Mouse (Mus musculus): ENCODE measurements around the gene Dlx3. TPM values are rescaled to one million over a fixed set of nuclear protein-coding genes. Genes with fewer than 3 reads are reported as not detected.

Gene Dlx3
- polyA plus RNA-seq, 1 experiment from 2014 or later = 0.38 TPM

- 62% methylated on average over 6 of the region's 6 CpGs for WGBS
- no peaks in the 10 kb centered on the region for H3K4me1 ChIP-seq (ENCODE audit: control insufficient read depth, insufficient read depth, low read length)
- H3K4me3 ChIP-seq (replicated peaks; ENCODE audit: low read depth, low read length) = no peak overlapping the region
- DNase-seq (no peak), ATAC-seq (ENCODE audit: low FRiP score, low TSS enrichment) (no peak)
- no peak overlapping the region for H3K9ac ChIP-seq (replicated peaks; ENCODE audit: low read length)
- H3K36me3 ChIP-seq (ENCODE audit: control insufficient read depth, insufficient read depth, low read length) = no peaks in the 10 kb centered on the region
- no peaks in the 10 kb centered on the region for H3K9me3 ChIP-seq (ENCODE audit: control insufficient read depth, low read length)
- no peak overlapping the region for H3K27ac ChIP-seq (replicated peaks; ENCODE audit: low read depth, low read length)
- H3K4me2 ChIP-seq (ENCODE audit: low read length) = no peak overlapping the region
- no peaks in the 10 kb centered on the region for H3K27me3 ChIP-seq (ENCODE audit: control insufficient read depth, insufficient read depth, low read length)
Observed at GRCm38 (mm10) chr11:95097889-95098288, 22.0 kb upstream of the Dlx3 start.

DNA sequence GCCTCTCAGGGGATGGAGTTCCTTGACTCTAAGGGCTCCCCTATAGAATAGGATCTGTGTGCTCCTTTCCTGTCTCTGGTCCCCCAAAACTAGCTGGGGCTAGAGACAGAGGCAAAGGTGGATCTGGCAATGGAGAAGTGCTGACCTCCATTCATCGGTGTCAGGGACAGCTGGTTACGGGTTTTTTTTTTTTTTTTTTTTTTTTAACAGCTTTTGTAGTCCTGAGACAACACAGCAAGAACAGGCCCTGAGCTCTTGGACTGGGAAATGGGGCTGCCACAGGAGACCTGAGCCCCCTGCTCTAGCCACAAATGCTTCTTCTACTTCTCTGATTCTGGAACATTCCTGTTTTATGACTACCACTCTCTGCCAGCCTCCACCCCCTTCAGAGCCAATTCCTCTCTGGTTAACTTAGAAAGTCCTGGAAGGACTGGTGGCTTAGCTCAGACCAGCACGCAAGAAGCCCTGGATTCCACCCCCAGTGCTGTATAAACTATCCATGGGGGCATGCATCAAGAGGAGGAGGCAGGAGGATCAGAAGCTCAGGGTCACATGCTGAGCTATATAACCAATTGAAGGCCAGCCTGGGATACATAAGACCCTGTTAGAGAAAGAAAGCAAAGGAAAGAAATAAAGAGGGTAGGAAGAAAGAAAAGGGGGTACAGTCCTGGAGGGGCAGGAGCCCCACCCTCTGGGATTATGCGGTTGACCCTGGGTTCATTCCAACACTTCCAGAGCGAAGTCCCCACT is 21.4 kb upstream of the Dlx3 start:
- Histone ChIP-seq H3K27ac (replicated peaks; ENCODE audit: low read depth, low read length) (no peak overlapping the region), H3K27me3 (ENCODE audit: control insufficient read depth, insufficient read depth, low read length) (no peaks in the 10 kb centered on the region), H3K4me3 (replicated peaks; ENCODE audit: low read depth, low read length) (no peak overlapping the region), H3K4me1 (ENCODE audit: control insufficient read depth, insufficient read depth, low read length) (no peaks in the 10 kb centered on the region), H3K9me3 (ENCODE audit: control insufficient read depth, low read length) (no peaks in the 10 kb centered on the region), H3K4me2 (ENCODE audit: low read length) (no peak overlapping the region), H3K9ac (replicated peaks; ENCODE audit: low read length) (no peak overlapping the region), H3K36me3 (ENCODE audit: control insufficient read depth, insufficient read depth, low read length) (no peaks in the 10 kb centered on the region)
- 83% methylated on average over 5 of the region's 5 CpGs for WGBS
- no peak for DNase-seq
- no peak for ATAC-seq (ENCODE audit: low FRiP score, low TSS enrichment)

- H3K9me3 ChIP-seq (ENCODE audit: control insufficient read depth, low read length) = no peaks in the 10 kb centered on the region
- DNase-seq = no peak
- 39% methylated on average over 3 of the region's 3 CpGs for WGBS
- no peaks in the 10 kb centered on the region for H3K27me3 ChIP-seq (ENCODE audit: control insufficient read depth, insufficient read depth, low read length)
- H3K36me3 ChIP-seq (ENCODE audit: control insufficient read depth, insufficient read depth, low read length) = no peaks in the 10 kb centered on the region
- no peak overlapping the region for H3K4me2 ChIP-seq (ENCODE audit: low read length)
- no peaks in the 10 kb centered on the region for H3K4me1 ChIP-seq (ENCODE audit: control insufficient read depth, insufficient read depth, low read length)
- H3K27ac ChIP-seq (replicated peaks; ENCODE audit: low read depth, low read length) = no peak overlapping the region
- no peak for ATAC-seq (ENCODE audit: low FRiP score, low TSS enrichment)
- no peak overlapping the region for H3K9ac ChIP-seq (replicated peaks; ENCODE audit: low read length)
- no peak overlapping the region for H3K4me3 ChIP-seq (replicated peaks; ENCODE audit: low read depth, low read length)
Observed at GRCm38 (mm10) chr11:95100393-95100792, 19.5 kb upstream of the Dlx3 start.

DNA sequence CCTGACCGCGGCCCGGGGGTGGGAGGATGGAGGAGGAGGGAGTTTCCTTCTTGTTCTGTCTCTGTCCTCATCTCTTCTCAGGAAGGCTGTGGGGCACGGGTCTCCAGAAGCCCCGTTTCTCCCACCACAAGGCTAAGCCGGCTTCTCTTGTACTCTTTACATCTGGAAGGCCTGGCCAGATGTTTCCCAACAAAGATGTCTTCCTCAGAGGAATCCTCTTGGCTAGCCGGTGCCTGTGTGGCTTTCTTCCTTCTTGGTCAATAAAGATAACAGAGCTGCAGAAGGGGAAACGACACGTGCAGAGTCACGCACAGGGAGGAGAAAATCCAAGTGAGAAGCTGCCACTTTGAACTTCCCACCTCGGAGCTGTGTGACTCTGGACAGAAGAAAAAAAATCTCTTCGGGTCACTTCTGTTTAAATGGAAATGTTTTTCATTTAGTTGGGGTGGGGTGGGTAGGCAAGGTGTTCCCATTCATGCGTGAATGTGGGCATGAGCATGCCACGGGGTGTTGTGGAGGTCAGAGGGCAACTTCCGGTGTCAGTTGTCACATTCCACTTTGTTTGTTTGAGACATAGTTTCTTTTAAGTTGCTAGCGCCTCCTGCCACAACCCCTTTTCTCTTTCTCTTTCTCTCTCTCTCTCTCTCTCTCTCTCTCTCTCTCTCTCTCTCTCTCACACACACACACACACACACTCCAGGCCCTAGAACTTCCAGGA is 18.7 kb upstream of the Dlx3 start:
- 22% methylated on average over 16 of the region's 16 CpGs for WGBS

GRCm38 (mm10) chr11:95102161-95102904 is 17.6 kb upstream of the Dlx3 start:
- Histone ChIP-seq H3K27ac (replicated peaks; ENCODE audit: low read depth, low read length) (no peak overlapping the region), H3K27me3 (ENCODE audit: control insufficient read depth, insufficient read depth, low read length) (no peaks in the 10 kb centered on the region), H3K4me3 (replicated peaks; ENCODE audit: low read depth, low read length) (no peak overlapping the region), H3K9ac (replicated peaks; ENCODE audit: low read length) (no peak overlapping the region), H3K4me1 (ENCODE audit: control insufficient read depth, insufficient read depth, low read length) (peaks cover 5% of the 10 kb centered on the region; the same call in 1 of the 2 replicates), H3K36me3 (ENCODE audit: control insufficient read depth, insufficient read depth, low read length) (no peaks in the 10 kb centered on the region), H3K4me2 (ENCODE audit: low read length) (no peak overlapping the region), H3K9me3 (ENCODE audit: control insufficient read depth, low read length) (no peaks in the 10 kb centered on the region)
- DNase-seq (no peak), ATAC-seq (ENCODE audit: low FRiP score, low TSS enrichment) (no peak)
- WGBS = 91% methylated on average over 19 of the region's 19 CpGs

More for the DNA sequence above, 18.7 kb upstream of the Dlx3 start:
- Histone ChIP-seq H3K4me3 (replicated peaks; ENCODE audit: low read depth, low read length) (no peak overlapping the region), H3K27me3 (ENCODE audit: control insufficient read depth, insufficient read depth, low read length) (no peaks in the 10 kb centered on the region), H3K9ac (replicated peaks; ENCODE audit: low read length) (no peak overlapping the region), H3K36me3 (ENCODE audit: control insufficient read depth, insufficient read depth, low read length) (no peaks in the 10 kb centered on the region), H3K27ac (replicated peaks; ENCODE audit: low read depth, low read length) (no peak overlapping the region), H3K9me3 (ENCODE audit: control insufficient read depth, low read length) (no peaks in the 10 kb centered on the region), H3K4me2 (ENCODE audit: low read length) (no peak overlapping the region), H3K4me1 (ENCODE audit: control insufficient read depth, insufficient read depth, low read length) (peaks cover 5% of the 10 kb centered on the region; the same call in 1 of the 2 replicates)
- DNase-seq (no peak), ATAC-seq (ENCODE audit: low FRiP score, low TSS enrichment) (no peak)

DNA sequence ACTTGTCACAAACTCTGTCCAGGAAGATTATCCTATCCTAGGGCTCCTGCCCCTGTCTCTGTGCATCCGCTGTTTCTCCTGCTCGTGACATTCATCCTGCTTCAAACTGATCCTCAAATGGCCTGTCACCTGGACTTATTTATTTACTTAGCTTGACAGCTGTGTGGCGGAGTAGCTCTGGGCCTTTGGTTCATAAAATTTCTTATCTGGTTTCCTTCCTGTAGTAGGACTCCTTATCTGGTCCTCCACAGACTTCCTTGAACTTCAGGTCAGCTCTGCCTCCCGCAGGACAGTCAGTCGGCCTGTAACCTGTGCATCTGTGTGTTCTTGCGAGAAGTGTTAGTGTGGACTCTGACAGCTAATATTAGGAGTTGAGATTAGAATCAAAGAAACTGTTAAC is 15.7 kb upstream of the Dlx3 start:
- ATAC-seq (ENCODE audit: low FRiP score, low TSS enrichment) (no peak), DNase-seq (no peak)
- H3K27me3 ChIP-seq (ENCODE audit: control insufficient read depth, insufficient read depth, low read length) = no peaks in the 10 kb centered on the region
- no peak overlapping the region for H3K4me2 ChIP-seq (ENCODE audit: low read length)
- peaks cover 5% of the 10 kb centered on the region; the same call in 1 of the 2 replicates for H3K4me1 ChIP-seq (ENCODE audit: control insufficient read depth, insufficient read depth, low read length)
- H3K27ac ChIP-seq (replicated peaks; ENCODE audit: low read depth, low read length) = no peak overlapping the region
- no peak overlapping the region for H3K4me3 ChIP-seq (replicated peaks; ENCODE audit: low read depth, low read length)
- no peaks in the 10 kb centered on the region for H3K36me3 ChIP-seq (ENCODE audit: control insufficient read depth, insufficient read depth, low read length)
- 80% methylated on average over 6 of the region's 6 CpGs for WGBS
- H3K9me3 ChIP-seq (ENCODE audit: control insufficient read depth, low read length) = no peaks in the 10 kb centered on the region
- H3K9ac ChIP-seq (replicated peaks; ENCODE audit: low read length) = no peak overlapping the region

DNA sequence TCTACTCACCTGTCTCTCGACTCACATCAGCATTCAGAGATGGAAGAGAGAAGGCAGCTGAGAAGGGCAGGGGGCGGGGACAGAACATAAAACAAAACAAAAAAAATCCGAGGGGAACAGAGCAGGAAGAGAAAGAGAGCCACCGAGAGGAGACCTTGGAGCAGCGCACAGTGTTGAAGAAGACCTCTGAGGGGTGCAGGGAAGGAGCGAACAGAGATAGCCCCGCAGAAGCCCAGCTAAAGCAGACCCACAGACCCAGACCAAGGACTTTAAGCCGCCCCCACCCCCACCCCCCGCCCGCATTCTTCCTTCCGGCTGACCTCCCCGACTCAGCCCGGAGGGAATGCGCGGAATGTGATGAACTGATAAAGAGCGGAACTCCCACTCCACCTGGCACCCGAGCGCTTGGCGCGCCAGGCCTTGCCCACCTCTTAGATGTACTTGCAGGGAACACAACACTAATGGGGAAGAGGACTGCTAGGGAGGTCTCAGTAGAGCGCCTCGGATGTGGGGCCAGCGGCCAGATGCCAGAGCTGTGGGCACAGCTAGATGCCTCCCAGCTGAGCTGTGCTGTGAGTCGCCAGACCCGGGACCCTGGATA is 14.5 kb upstream of the Dlx3 start:
- Histone ChIP-seq H3K27me3 (ENCODE audit: control insufficient read depth, insufficient read depth, low read length) (no peaks in the 10 kb centered on the region), H3K27ac (replicated peaks; ENCODE audit: low read depth, low read length) (no peak overlapping the region), H3K36me3 (ENCODE audit: control insufficient read depth, insufficient read depth, low read length) (no peaks in the 10 kb centered on the region), H3K4me1 (ENCODE audit: control insufficient read depth, insufficient read depth, low read length) (peaks cover 5% of the 10 kb centered on the region; the same call in 1 of the 2 replicates), H3K4me2 (ENCODE audit: low read length) (peak overlapping the region; percentile 35), H3K4me3 (replicated peaks; ENCODE audit: low read depth, low read length) (no peak overlapping the region), H3K9ac (replicated peaks; ENCODE audit: low read length) (no peak overlapping the region), H3K9me3 (ENCODE audit: control insufficient read depth, low read length) (no peaks in the 10 kb centered on the region)
- ATAC-seq (ENCODE audit: low FRiP score, low TSS enrichment) (no peak), DNase-seq (no peak)
- 5% methylated on average over 25 of the region's 25 CpGs for WGBS

GRCm38 (mm10) chr11:95106440-95107236 is 13.3 kb upstream of the Dlx3 start:
- H3K9ac ChIP-seq (replicated peaks; ENCODE audit: low read length) = no peak overlapping the region
- 33% methylated on average over 23 of the region's 23 CpGs for WGBS
- no peak overlapping the region for H3K27ac ChIP-seq (replicated peaks; ENCODE audit: low read depth, low read length)
- DNase-seq (peak; percentile 89), ATAC-seq (ENCODE audit: low FRiP score, low TSS enrichment) (0 out of 2 replicates have a peak, but pooled peaks have one; percentile 14)
- peak overlapping the region; percentile 33; the same call in 1 of the 2 replicates for H3K4me2 ChIP-seq (ENCODE audit: low read length)
- H3K27me3 ChIP-seq (ENCODE audit: control insufficient read depth, insufficient read depth, low read length) = no peaks in the 10 kb centered on the region
- H3K9me3 ChIP-seq (ENCODE audit: control insufficient read depth, low read length) = no peaks in the 10 kb centered on the region
- no peaks in the 10 kb centered on the region for H3K36me3 ChIP-seq (ENCODE audit: control insufficient read depth, insufficient read depth, low read length)
- H3K4me3 ChIP-seq (replicated peaks; ENCODE audit: low read depth, low read length) = no peak overlapping the region
- H3K4me1 ChIP-seq (ENCODE audit: control insufficient read depth, insufficient read depth, low read length) = peaks cover 5% of the 10 kb centered on the region; the same call in 1 of the 2 replicates

Data from midbrain, embryonic 14.5 days (tissue).